Mouse (Mus musculus): ENCODE data around the gene Ube3a. TPM values are rescaled to one million over a fixed set of nuclear protein-coding genes. Genes with fewer than 3 reads are reported as not detected.

Gene Ube3a
- 29.0 and 32.2 TPM in 2 replicates for polyA plus RNA-seq (2012; rRNA removed)

GRCm38 (mm10) chr7:59228045-59228865 is at the start of gene Ube3a:
Gene Ube3a, plus strand, starts transcription at chr7:59228750.
- DNase-seq (ENCODE audit: extremely low spot score in 1 of 2, low spot score in 1 of 2): peak; percentile 93 to 97

DNA sequence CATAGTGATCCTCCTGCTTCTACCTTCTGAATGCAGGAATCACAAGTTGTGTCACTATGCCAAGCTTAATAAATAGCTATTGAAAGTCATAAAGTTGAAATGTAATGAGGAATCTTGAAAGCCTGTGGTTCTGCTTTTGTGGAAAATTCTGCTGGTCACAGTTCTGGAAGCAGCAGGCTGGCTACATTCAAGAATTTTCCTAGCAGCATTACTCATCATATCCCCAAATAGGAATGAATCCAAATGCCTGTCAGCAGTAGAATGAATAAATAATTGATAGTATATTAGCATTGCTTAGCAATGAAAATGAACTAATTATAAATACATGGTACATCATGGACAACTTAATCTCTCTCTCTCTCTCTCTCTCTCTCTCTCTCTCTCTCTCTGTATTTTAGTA is 35.7 kb upstream of the Ube3a start:
- no peak for DNase-seq (ENCODE audit: extremely low spot score in 1 of 2, low spot score in 1 of 2)

DNA sequence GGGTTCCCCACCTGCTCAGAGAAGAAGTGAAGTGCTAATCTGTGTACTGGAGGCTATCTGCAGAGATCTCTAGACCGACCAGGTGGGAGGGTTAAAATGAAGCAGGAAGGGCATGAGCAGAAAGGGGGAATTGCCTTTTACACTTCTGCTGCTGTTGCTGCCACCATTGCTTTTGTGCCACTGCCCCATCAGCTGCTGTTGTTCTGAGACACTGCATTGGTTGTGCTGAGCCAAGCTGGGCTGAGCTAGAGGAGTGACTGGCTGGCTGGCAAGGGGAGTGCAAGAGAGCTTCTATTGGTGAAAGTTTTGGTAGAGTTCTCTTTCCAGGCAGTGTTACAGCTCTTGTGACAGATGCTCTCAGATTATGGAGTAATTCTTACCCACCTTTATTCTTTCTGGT is 13.6 kb upstream of the Ube3a start:
- DNase-seq (ENCODE audit: extremely low spot score in 1 of 2, low spot score in 1 of 2): no peak

GRCm38 (mm10) chr7:59221244-59221643 is 7.3 kb upstream of the Ube3a start:
- no peak for DNase-seq (ENCODE audit: extremely low spot score in 1 of 2, low spot score in 1 of 2)

- no peak for DNase-seq (ENCODE audit: extremely low spot score in 1 of 2, low spot score in 1 of 2)
These were observed 274 bp downstream of the Ube3a start for GRCm38 (mm10) chr7:59228866-59229182.

- peak; percentile 29 to 68 for DNase-seq (ENCODE audit: extremely low spot score in 1 of 2, low spot score in 1 of 2)
These were observed 797 bp downstream of the Ube3a start for GRCm38 (mm10) chr7:59229183-59229911.

DNA sequence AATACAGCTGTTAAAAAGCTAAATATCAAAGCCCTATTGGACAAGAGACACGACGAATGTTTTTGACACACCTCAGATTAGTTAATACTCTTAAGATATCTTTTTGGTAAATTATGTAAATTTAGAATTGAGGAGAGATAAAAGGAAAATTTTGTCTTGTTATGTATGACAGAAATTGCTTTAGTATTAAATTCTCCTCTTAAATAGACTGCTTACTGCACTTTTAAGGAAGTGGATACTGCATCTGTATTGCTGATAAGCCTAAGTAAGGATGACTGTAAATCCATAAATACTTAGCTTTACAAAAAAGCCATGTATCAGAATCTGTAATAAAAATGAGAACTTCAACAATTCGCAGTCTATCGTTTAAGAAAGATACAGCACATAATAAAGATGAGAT is 1.8 kb downstream of the Ube3a start:
- DNase-seq (ENCODE audit: extremely low spot score in 1 of 2, low spot score in 1 of 2): no peak

- DNase-seq (ENCODE audit: extremely low spot score in 1 of 2, low spot score in 1 of 2): no peak
These were observed 2.2 kb downstream of the Ube3a start for GRCm38 (mm10) chr7:59230768-59231167.

DNA sequence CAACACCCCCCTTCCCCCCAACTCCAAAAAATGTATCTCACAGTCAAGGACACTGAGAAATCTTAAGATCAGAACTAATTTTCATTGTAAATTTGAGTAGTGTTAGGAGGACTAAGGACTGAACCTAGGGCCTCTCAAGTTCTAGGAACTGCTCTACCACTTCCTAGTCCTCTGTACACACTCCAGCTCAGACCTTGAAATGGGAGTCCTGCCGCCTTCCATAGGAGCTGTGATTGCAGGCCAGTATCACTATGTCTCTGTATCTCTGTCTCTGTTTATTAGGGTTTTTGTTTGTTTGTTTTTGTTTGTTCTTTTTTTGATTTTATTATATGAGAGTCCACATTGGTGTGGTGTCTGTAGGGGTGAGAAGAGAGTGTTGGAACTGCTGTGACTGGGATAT is 3.4 kb downstream of the Ube3a start:
- DNase-seq (ENCODE audit: extremely low spot score in 1 of 2, low spot score in 1 of 2): no peak

GRCm38 (mm10) chr7:59234773-59235401 is 6.3 kb downstream of the Ube3a start:
- DNase-seq (ENCODE audit: extremely low spot score in 1 of 2, low spot score in 1 of 2): no peak

GRCm38 (mm10) chr7:59243257-59243656 is 14.7 kb downstream of the Ube3a start:
- DNase-seq (ENCODE audit: extremely low spot score in 1 of 2, low spot score in 1 of 2): no peak

GRCm38 (mm10) chr7:59245541-59245940 is 17.0 kb downstream of the Ube3a start:
- DNase-seq (ENCODE audit: extremely low spot score in 1 of 2, low spot score in 1 of 2): no peak

DNA sequence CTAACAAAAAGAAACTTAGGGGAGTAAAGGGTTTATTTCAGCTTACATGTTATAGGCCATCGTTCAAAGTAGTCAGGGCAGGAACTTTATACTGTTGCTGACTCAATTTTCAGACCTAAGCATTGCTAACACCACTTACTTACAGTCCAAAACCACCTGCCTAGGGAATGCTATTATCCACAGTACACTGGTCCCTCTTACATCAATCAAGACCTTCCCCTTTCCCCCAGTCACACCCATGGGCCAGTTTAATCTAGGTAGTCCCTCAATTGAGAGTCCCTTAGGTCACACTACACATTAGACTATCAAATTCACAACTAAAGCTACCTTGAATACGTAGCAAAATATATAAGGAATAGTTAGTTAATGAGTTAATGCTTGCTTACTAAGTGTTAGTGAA is 24.8 kb downstream of the Ube3a start:
- DNase-seq (ENCODE audit: extremely low spot score in 1 of 2, low spot score in 1 of 2): no peak

- no peak for DNase-seq (ENCODE audit: extremely low spot score in 1 of 2, low spot score in 1 of 2)
These were observed 37.0 kb downstream of the Ube3a start for GRCm38 (mm10) chr7:59265538-59265937.

- DNase-seq (ENCODE audit: extremely low spot score in 1 of 2, low spot score in 1 of 2): no peak
These were observed 43.2 kb downstream of the Ube3a start for GRCm38 (mm10) chr7:59271775-59272174.

DNA sequence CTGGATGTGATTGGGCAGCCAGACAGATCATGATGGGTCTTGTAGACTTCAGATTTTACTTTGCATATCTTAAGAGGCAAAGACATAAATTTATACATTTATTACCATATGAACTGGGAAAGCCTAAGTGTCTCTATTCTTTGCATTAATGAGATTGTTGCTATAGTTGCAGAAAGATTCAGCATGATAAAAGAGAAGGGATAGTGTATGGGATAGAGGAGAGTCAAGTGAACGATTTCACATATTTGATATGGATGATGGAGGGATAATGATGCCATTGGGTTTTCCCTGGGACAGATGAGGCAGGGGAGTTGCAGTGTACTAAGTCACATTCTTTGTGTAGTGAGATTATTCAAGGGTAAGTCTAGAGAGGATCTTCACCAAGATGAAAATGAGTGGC is 84.0 kb downstream of the Ube3a start:
- DNase-seq (ENCODE audit: extremely low spot score in 1 of 2, low spot score in 1 of 2): no peak

GRCm38 (mm10) chr7:59322759-59323158 is 94.2 kb downstream of the Ube3a start:
- no peak for DNase-seq (ENCODE audit: extremely low spot score in 1 of 2, low spot score in 1 of 2)
